Mouse (Mus musculus): ENCODE results near the gene Slc25a17. TPM values are rescaled to one million over a fixed set of nuclear protein-coding genes. Genes with fewer than 3 reads are reported as not detected.

Slc25a17 gene
- 44.5 and 47.5 TPM in 2 replicates for polyA plus RNA-seq (2012; rRNA removed)

- DNase-seq (ENCODE audit: low read depth), result no peak
Observed at GRCm38 (mm10) chr15:81360345-81361021, at the start of gene Slc25a17. Gene Slc25a17 (minus strand): TSS chr15:81360812.

- no peak for DNase-seq (ENCODE audit: low read depth)
Observed at GRCm38 (mm10) chr15:81408199-81408598, 47.6 kb upstream of the Slc25a17 start, which contains the start of gene Dnajb7. Gene Dnajb7 (minus strand): TSS chr15:81408299.

DNA sequence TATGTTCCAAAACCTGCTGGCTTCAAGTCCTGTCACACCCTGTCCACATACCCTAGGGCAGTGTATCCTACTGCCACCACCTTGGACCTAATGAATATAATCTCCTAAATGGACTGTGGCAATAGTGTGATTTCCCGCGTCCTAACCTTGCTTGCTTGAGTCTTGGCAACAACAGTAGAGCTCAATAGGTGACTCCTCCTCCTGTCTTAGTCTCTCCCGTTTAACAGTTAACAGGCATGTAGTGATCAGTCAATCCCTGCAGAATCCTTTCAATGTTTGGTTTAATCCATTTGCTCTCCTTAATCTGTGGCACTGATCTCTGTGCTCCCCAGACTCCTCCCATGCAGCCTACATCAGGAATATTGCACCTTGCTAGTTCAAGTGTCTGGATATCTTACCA, 44.4 kb upstream of the Slc25a17 start:
- DNase-seq (ENCODE audit: low read depth), result peak; percentile 84

- DNase-seq (ENCODE audit: low read depth), result no peak
Observed at GRCm38 (mm10) chr15:81399638-81400315, 39.2 kb upstream of the Slc25a17 start, which contains the start of the genes St13 and Xpnpep3. Gene St13 (minus strand): TSS chr15:81400077. Gene Xpnpep3 (plus strand): TSS chr15:81400138.

GRCm38 (mm10) chr15:81399297-81399637, 38.7 kb upstream of the Slc25a17 start:
- DNase-seq (ENCODE audit: low read depth), result no peak

DNA sequence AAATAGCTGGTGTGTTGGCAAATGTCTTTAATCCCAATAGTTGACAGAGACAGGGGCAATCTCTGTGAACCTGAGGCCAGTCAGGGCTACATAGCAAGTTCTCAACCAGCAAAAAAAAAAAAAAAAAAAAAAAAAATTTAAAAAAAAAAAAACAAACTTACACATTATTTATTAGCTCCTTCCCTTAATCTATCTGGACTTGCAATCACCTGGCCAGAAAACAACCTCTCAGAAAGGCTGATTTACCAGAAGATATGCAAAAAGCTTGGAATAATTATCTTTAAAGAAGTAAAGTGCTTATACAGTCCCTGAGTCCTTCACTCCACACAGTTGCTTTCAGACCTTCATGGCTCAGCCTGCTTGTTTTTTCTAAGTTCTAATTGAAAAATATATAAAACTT, 37.6 kb upstream of the Slc25a17 start:
- DNase-seq (ENCODE audit: low read depth), result no peak

GRCm38 (mm10) chr15:81394211-81394915, 33.8 kb upstream of the Slc25a17 start:
- no peak for DNase-seq (ENCODE audit: low read depth)

DNA sequence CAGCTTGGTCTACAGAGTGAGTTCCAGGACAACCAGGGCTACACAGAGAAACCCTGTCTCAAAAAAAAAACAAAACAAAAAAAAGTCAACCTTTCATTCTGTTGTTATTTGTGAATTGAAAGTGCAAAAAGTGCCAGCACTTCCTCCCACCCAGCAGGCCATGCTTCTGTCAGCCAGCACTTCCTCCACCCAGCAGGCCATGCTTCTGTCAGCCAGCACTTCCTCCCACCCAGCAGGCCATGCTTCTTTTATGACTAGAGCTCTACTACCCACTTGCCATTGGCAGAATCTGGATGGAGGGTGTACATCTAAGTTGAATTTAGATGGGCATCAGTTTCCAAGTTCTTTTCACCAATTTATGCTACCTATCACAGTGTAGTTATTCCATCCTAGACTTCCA, 32.4 kb upstream of the Slc25a17 start:
- no peak for DNase-seq (ENCODE audit: low read depth)

- DNase-seq (ENCODE audit: low read depth), result no peak
Observed at GRCm38 (mm10) chr15:81386327-81386726, 25.7 kb upstream of the Slc25a17 start.

GRCm38 (mm10) chr15:81378845-81379244, 18.2 kb upstream of the Slc25a17 start:
- DNase-seq (ENCODE audit: low read depth), result no peak

- DNase-seq (ENCODE audit: low read depth), result no peak
Observed at GRCm38 (mm10) chr15:81374621-81375020, 14.0 kb upstream of the Slc25a17 start.

DNA sequence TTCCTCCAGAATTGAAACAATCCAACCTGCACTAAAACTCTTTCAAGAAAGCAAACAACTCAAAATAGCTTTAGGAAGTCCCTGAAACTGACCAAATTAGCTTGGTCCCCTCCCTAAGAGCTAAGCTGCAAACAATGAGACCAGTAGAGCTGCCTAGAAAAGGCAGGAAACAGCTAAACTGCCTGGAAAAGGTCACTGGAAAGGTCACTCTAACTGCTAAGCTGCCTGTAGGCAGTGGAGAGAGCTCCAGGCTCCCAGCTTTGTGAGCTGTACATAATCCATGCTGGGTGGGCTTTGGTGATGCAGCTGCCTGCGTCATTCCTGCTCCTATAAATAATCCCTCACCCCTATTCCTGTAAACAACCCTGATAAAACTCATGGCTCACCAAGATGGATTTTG, 9.7 kb upstream of the Slc25a17 start:
- DNase-seq (ENCODE audit: low read depth), result no peak

GRCm38 (mm10) chr15:81368601-81369000, 8.0 kb upstream of the Slc25a17 start:
- no peak for DNase-seq (ENCODE audit: low read depth)

DNA sequence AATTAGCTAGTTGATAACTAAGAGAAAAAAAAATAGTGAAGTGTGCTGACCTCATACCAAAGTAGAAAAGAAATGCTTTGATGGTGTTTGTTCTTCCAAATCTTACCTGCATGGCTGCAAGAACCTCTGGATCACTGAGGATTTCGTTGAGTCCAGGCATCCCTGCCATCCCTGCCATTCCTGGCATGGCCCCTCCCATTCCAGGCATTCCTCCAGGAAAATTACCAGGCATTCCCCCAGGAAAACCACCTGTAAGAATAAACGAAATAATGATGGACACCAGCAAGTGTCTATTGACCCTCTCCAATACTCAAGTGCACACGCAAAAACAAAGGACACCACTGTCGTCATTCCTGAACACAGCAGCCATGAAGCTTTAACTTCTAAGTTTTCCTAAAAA, 5.6 kb upstream of the Slc25a17 start:
- no peak for DNase-seq (ENCODE audit: low read depth)

- no peak for DNase-seq (ENCODE audit: low read depth)
Observed at GRCm38 (mm10) chr15:81365246-81365645, 4.6 kb upstream of the Slc25a17 start.

DNA sequence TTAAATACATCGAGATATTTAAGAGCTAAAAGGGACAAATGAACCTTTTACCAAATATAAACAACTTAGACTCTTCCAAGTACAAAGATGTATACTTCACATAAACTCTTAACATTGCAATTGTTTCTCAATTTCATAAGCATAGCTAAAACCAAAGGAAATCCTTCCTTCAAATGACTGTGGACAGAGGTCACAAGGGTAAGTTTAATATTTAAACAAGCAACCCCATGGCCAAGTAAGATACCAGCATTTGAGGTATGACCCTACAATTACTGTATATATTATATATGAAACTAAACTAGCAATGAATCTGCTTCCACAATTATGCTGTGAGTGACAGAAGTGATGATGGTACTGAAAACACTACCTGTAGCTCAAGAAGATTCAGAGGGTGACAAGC, 3.7 kb upstream of the Slc25a17 start:
- no peak for DNase-seq (ENCODE audit: low read depth)

- no peak for DNase-seq (ENCODE audit: low read depth)
Observed at GRCm38 (mm10) chr15:81362501-81362900, 1.9 kb upstream of the Slc25a17 start.

DNA sequence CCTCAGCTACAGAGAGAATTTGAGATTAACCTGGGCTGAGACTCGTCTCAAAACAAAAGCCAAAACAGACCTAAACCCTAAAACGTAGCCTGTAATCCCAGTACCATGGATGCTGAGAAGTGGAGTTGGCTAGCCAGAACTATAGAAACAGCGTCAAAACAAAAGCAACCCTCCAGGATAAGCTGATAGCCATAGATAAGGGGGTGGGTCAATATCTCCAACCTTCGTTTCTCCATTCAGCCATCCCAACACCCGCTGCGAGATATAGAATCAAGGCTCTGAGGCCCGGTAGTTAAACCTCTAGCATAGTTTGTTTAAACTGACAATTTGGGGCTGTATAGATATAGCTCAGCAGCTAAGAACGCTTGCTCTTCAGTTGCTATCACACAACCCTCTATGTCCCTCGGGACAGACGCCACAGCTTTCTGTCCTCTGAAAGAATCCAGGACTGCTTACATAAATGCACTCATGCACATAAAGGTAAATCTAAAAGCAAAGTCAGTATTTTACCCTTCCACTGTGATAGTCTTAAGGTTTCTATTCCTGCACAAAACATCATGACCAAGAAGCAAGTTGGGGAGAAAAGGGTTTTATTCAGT, 904 bp upstream of the Slc25a17 start:
- no peak for DNase-seq (ENCODE audit: low read depth)

DNA sequence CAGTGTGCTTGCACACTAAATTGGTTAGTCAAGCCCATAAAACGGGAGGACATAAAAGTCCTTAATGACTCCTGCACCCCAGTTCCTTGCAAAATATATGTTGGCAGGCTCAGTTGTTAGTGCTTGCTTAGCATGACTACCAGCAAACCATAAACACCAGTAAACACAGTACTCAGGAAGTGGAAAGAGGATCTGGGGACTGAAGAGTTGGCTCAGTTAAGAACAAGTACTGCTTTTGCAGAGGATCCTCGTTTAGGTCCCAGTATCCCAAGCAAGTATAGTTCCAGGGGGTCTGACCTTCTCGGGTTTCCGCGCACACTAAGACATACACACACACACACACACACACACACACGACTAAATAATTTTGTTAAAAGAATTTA, 401 bp upstream of the Slc25a17 start:
- DNase-seq (ENCODE audit: low read depth), result no peak

GRCm38 (mm10) chr15:81359421-81359820, 1.2 kb downstream of the Slc25a17 start:
- no peak for DNase-seq (ENCODE audit: low read depth)

- DNase-seq (ENCODE audit: low read depth), result no peak
Observed at GRCm38 (mm10) chr15:81358943-81359342, 1.7 kb downstream of the Slc25a17 start.

DNA sequence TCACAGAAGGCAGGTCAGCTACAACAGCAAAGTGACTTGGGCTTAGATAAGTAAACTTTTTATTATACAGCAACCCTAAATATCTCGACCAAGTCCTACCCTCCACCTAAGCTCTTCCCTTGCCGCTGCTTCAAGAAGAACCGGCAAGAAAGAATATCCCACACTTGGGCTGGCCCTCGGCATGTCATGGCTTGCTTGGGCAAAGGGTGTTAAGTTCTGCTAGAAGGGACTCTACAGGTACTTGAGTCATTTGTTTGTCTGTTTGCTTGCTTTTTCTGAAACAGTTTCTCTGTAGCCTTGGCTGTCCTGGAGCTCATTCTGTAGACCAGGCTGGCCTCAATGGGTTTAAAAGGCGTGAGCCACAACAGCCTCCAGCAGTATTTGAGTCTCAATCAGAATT, 3.7 kb downstream of the Slc25a17 start:
- DNase-seq (ENCODE audit: low read depth), result no peak

Measured in gonadal fat pad, adult 2 months (tissue).